Mouse (Mus musculus): Measurements from ENCODE around the gene Ssx2ip.

DNA sequence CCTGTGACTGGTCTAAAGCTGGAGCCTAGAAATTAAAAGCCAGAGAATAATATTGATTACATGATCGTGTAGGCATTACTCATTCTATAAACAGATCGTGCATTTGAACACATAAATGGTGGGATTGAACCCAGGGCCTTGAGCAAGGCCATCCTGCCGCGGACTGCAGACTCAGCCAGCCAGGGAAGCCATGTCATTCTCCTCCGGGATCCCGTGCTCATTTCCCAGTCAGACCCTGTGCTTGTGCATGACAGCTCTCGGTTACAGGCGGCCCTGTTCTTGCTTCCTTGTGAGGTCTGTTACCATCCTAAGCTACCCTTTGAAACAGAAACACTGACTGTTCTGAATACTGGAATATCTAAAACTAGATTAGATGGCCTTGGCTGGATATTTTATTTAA lies 30.2 kb downstream of the Ssx2ip start:
- TF ChIP-seq CHD2 (IDR thresholded peaks at IDR 0.05; ENCODE audit: low read depth, low read length) (no peak), HCFC1 (IDR thresholded peaks at IDR 0.05; ENCODE audit: borderline replicate concordance, insufficient read depth, low read length) (no peak), ZNF384 (IDR thresholded peaks at IDR 0.05; ENCODE audit: low read depth, low read length) (no peak), ZC3H11A (IDR thresholded peaks at IDR 0.05; ENCODE audit: borderline replicate concordance, low read depth, low read length) (no peak)

Measured in ES-E14 (cell line).